Mouse (Mus musculus): ENCODE data around the gene 1700042G07Rik. TPM values are rescaled to one million over a fixed set of nuclear protein-coding genes. Genes with fewer than 3 reads are reported as not detected.

1700042G07Rik gene
- polyA plus RNA-seq, 1 experiment = not detected

GRCm38 (mm10) chr4:116219056-116219455, 45.9 kb downstream of the 1700042G07Rik start:
- Histone ChIP-seq H3K27me3 (ENCODE audit: control insufficient read depth, insufficient read depth, low read length) (no peaks in the 10 kb centered on the region), H3K4me3 (replicated peaks; ENCODE audit: insufficient read depth, low read depth, low read length) (no peak overlapping the region), H3K4me1 (ENCODE audit: control insufficient read depth, insufficient read depth, low read length) (peaks cover 9% of the 10 kb centered on the region; the same call in 1 of the 2 replicates), H3K27ac (ENCODE audit: insufficient read depth, low read length) (no peak overlapping the region; the same call in 1 of the 2 replicates)
- TF ChIP-seq CTCF (IDR thresholded peaks at IDR 0.05; ENCODE audit: borderline replicate concordance, insufficient read depth, low read depth, low read length) (no peak), POLR2A (IDR thresholded peaks at IDR 0.05; ENCODE audit: borderline replicate concordance, insufficient read depth, low read length) (no peak)
- no peak for DNase-seq
- WGBS = 88% methylated on average over 1 of the region's 1 CpGs

DNA sequence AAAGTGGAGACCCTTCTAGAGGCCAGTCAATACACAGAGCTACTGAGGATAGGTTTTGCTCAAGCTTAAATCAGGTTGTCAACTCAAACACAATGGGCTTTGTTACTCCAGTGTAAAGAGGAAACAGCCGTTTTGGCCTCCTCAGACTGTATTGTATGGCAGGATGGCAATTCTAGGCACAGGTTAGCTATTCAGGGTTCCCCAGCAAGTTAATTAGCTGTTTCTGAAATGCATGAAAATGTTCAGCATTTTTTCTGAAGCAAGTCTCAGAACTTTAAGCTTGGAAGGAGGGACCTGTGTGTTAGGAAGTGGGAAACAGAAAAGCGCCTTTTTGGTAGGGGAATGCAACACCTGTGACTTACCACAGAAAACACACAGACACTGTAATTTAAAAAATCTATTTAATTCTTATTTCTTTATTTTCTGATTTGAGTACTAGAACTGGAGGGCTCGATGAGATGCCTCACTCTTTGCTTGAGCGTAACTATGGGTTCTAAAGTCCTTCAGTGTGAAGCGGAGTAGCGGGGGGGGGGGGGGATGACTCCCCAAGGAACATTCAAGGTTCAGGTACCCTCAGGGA, 47.0 kb downstream of the 1700042G07Rik start:
- Histone ChIP-seq H3K4me1 (ENCODE audit: control insufficient read depth, insufficient read depth, low read length) (peaks cover 9% of the 10 kb centered on the region; the same call in 1 of the 2 replicates), H3K27me3 (ENCODE audit: control insufficient read depth, insufficient read depth, low read length) (no peaks in the 10 kb centered on the region), H3K4me3 (replicated peaks; ENCODE audit: insufficient read depth, low read depth, low read length) (peak overlapping the region; percentile 60), H3K27ac (ENCODE audit: insufficient read depth, low read length) (peak overlapping the region; percentile 1; the same call in 1 of the 2 replicates)
- peak in 1 of 2 experiments; percentile 25 for DNase-seq
- TF ChIP-seq POLR2A (IDR thresholded peaks at IDR 0.05; ENCODE audit: borderline replicate concordance, insufficient read depth, low read length) (no peak), CTCF (IDR thresholded peaks at IDR 0.05; ENCODE audit: borderline replicate concordance, insufficient read depth, low read depth, low read length) (no peak)
- WGBS = 9% methylated on average over 6 of the region's 6 CpGs

DNA sequence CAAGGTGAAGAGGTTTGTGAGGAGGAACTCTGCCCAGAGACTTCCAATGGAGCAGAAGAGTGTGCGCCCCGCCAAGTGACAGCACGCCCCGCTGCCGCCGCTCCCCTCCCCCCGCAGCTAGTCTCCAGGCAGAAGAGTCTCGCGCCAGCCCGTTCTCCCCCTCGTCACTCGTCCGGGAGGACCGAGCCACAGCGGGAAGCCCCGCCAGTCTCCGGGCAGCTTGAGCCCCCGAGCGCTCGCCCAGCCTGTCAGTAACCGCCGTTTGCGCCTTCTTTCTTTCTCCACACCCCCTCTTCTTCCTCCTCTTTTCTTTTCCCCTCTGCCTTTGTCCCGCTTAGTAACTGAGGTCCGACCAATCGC, 47.6 kb downstream of the 1700042G07Rik start:
- H3K4me3 ChIP-seq (replicated peaks; ENCODE audit: insufficient read depth, low read depth, low read length) = peak overlapping the region; percentile 60
- no peaks in the 10 kb centered on the region for H3K27me3 ChIP-seq (ENCODE audit: control insufficient read depth, insufficient read depth, low read length)
- H3K4me1 ChIP-seq (ENCODE audit: control insufficient read depth, insufficient read depth, low read length) = peaks cover 9% of the 10 kb centered on the region; the same call in 1 of the 2 replicates
- no peak for DNase-seq
- TF ChIP-seq POLR2A (IDR thresholded peaks at IDR 0.05; ENCODE audit: borderline replicate concordance, insufficient read depth, low read length) = peak; percentile 75; the same call in 1 of the 2 replicates
- TF ChIP-seq CTCF (IDR thresholded peaks at IDR 0.05; ENCODE audit: borderline replicate concordance, insufficient read depth, low read depth, low read length) = no peak
- H3K27ac ChIP-seq (ENCODE audit: insufficient read depth, low read length) = peak overlapping the region; percentile 93
- under 1% methylated on average over 26 of the region's 26 CpGs for WGBS

- Histone ChIP-seq H3K4me3 (replicated peaks; ENCODE audit: insufficient read depth, low read depth, low read length) (peak within 1 kb of the TSS; percentile 94), H3K27me3 (ENCODE audit: control insufficient read depth, insufficient read depth, low read length) (no peaks in the 10 kb centered on the region), H3K4me1 (ENCODE audit: control insufficient read depth, insufficient read depth, low read length) (peaks cover 6% of the 10 kb centered on the region; the same call in 1 of the 2 replicates), H3K27ac (ENCODE audit: insufficient read depth, low read length) (peak within 1 kb of the TSS; percentile 99)
- DNase-seq = peak; percentile 98 to 100
- TF ChIP-seq CTCF (IDR thresholded peaks at IDR 0.05; ENCODE audit: borderline replicate concordance, insufficient read depth, low read depth, low read length) (no peak), POLR2A (IDR thresholded peaks at IDR 0.05; ENCODE audit: borderline replicate concordance, insufficient read depth, low read length) (peak; percentile 99)
- under 1% methylated on average over 53 of the region's 53 CpGs for WGBS
Observed at GRCm38 (mm10) chr4:116221140-116221851, 48.1 kb downstream of the 1700042G07Rik start, which contains the start of gene Pik3r3. Gene Pik3r3 (plus strand): TSS chr4:116221618.

DNA sequence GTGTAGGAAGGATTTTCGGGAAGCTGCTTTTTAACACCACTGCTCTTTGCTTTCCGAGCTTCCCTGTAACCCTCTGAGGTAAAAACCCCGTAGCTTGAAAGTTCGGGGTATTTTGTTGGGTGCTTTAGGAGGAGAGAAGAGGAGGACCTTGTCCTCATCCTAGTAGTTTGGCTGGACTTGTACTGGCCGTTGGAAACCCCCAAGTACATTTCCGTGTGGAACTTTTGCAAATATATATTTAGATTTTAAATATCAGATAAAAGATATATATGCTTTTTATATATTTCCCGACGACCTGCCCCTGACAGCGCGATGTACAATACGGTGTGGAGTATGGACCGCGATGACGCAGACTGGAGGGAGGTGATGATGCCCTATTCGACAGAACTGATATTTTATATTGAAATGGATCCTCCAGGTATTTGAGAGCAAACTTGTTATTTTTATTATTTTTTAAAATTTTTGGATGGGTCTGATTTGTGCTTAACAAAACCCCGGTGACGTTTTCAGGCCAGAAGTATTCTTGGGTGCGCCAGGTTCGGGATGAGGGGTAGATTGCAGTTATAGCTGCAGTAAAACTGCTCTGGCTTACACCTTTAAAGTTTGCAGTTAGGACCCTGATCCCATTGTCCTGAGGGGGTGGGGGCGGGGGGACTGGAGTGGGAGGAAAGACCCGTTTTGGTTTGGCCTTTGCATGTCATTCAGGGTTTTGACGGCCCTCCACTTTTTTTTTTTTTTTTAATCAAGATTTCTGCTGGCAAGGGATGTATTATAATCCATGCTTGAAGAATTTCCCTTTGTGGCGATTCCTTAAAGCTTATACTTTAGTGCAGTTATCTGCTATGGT, 49.0 kb downstream of the 1700042G07Rik start:
- Histone ChIP-seq H3K27ac (ENCODE audit: insufficient read depth, low read length) (peak overlapping the region; percentile 96), H3K4me1 (ENCODE audit: control insufficient read depth, insufficient read depth, low read length) (peaks cover 3% of the 10 kb centered on the region; the same call in 1 of the 2 replicates), H3K4me3 (replicated peaks; ENCODE audit: insufficient read depth, low read depth, low read length) (peak overlapping the region; percentile 94), H3K27me3 (ENCODE audit: control insufficient read depth, insufficient read depth, low read length) (no peaks in the 10 kb centered on the region)
- no peak for TF ChIP-seq CTCF (IDR thresholded peaks at IDR 0.05; ENCODE audit: borderline replicate concordance, insufficient read depth, low read depth, low read length)
- no peak for TF ChIP-seq POLR2A (IDR thresholded peaks at IDR 0.05; ENCODE audit: borderline replicate concordance, insufficient read depth, low read length)
- DNase-seq = peak; percentile 52 to 53
- WGBS = under 1% methylated on average over 23 of the region's 23 CpGs

DNA sequence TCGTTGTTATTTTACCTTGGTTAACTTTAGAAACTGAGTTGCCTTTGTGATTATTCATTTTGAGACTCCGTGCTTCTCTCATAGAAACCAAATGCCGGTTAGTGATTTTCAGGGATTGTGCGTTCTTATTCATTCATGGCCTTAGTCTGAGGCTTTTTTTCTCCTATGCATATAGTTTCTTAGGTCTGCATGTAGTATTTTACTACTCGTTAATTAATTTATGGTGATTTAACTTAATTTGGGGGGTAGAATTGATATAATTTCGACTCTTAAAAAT, 49.6 kb downstream of the 1700042G07Rik start:
- Histone ChIP-seq H3K4me1 (ENCODE audit: control insufficient read depth, insufficient read depth, low read length) (peaks cover 3% of the 10 kb centered on the region), H3K4me3 (replicated peaks; ENCODE audit: insufficient read depth, low read depth, low read length) (peak overlapping the region; percentile 94), H3K27me3 (ENCODE audit: control insufficient read depth, insufficient read depth, low read length) (no peaks in the 10 kb centered on the region), H3K27ac (ENCODE audit: insufficient read depth, low read length) (no peak overlapping the region)
- TF ChIP-seq POLR2A (IDR thresholded peaks at IDR 0.05; ENCODE audit: borderline replicate concordance, insufficient read depth, low read length) = no peak
- TF ChIP-seq CTCF (IDR thresholded peaks at IDR 0.05; ENCODE audit: borderline replicate concordance, insufficient read depth, low read depth, low read length) = no peak
- 0% methylated on average over 6 of the region's 6 CpGs for WGBS
- DNase-seq = peak in 1 of 2 experiments; percentile 34

Other genes with a start within 250 kb of the 1700042G07Rik start
- gene Dmbx1, start 233.4 kb upstream of the 1700042G07Rik start, polyA plus RNA-seq (2012; rRNA removed) = 1.3 TPM in 2 replicates
- gene Faah, start 155.4 kb upstream of the 1700042G07Rik start, polyA plus RNA-seq (2012; rRNA removed) = 61.8 TPM in 2 replicates
- gene Nsun4, start 119.5 kb upstream of the 1700042G07Rik start, polyA plus RNA-seq (2012; rRNA removed) = 9.9 and 10.5 TPM in 2 replicates
- 830 and 872 TPM in 2 replicates for gene Uqcrh, start 98.3 kb upstream of the 1700042G07Rik start, polyA plus RNA-seq (2012; rRNA removed)
- 34.6 and 36.6 TPM in 2 replicates for gene Lrrc41, start 98.1 kb upstream of the 1700042G07Rik start, polyA plus RNA-seq (2012; rRNA removed)
- 2.6 and 3.2 TPM in 2 replicates for gene Rad54l, start 49.7 kb upstream of the 1700042G07Rik start, polyA plus RNA-seq (2012; rRNA removed)
- gene Pomgnt1, start 49.5 kb upstream of the 1700042G07Rik start, polyA plus RNA-seq (2012; rRNA removed) = 71.7 and 76.4 TPM in 2 replicates
- gene Lurap1, start 22.0 kb upstream of the 1700042G07Rik start, polyA plus RNA-seq (2012; rRNA removed) = 42.5 and 45.3 TPM in 2 replicates
- gene Tspan1, start 5.8 kb upstream of the 1700042G07Rik start, polyA plus RNA-seq (2012; rRNA removed) = 0.47 and 0.67 TPM in 2 replicates
- gene Gm49337, start within 50 bp of the 1700042G07Rik start, polyA plus RNA-seq (2012; rRNA removed) = not detected in 2 replicates
- gene Pik3r3, start 48.2 kb downstream of the 1700042G07Rik start, polyA plus RNA-seq (2012; rRNA removed) = 90.6 and 105 TPM in 2 replicates

All from cerebellum, adult 2 months (tissue).